Mouse (Mus musculus) small intestine, adult 2 months (tissue): ENCODE measurements around the gene Atxn7. TPM values are rescaled to one million over a fixed set of nuclear protein-coding genes. Genes with fewer than 3 reads are reported as not detected.

ENCODE experiments used
- H3K27ac ChIP-seq: fragments of 200-500 bp; 2 replicates; pipeline ENCODE4 v1.5.1; 2012; ENCODE audit warnings: low read depth, low read length, control low read depth, inconsistent platforms; ENCODE audit not compliant: insufficient read depth
- H3K27me3 ChIP-seq: fragments of 200-500 bp; 2 replicates; pipeline ENCODE4 v1.6.1; 2012; ENCODE audit warnings: mild to moderate bottlenecking, moderate library complexity, low read length, inconsistent platforms; ENCODE audit not compliant: control insufficient read depth, insufficient read depth
- H3K36me3 ChIP-seq: fragments of 200-500 bp; 2 replicates; pipeline ENCODE4 v1.6.1; 2012; ENCODE audit warnings: mild to moderate bottlenecking, low read length, control low read depth, inconsistent platforms; ENCODE audit not compliant: control insufficient read depth, insufficient read depth
- H3K4me1 ChIP-seq: fragments of 200-500 bp; 2 replicates; pipeline ENCODE4 v1.6.1; 2012; ENCODE audit warnings: low read length, inconsistent platforms, mixed read lengths; ENCODE audit not compliant: control insufficient read depth, insufficient read depth, insufficient read length
- H3K4me3 ChIP-seq: fragments of 200-500 bp; 2 replicates; pipeline ENCODE4 v1.5.1; 2012; ENCODE audit warnings: low read depth, mild to moderate bottlenecking, control low read depth, inconsistent platforms, low read length, moderate library complexity
- CTCF ChIP-seq: fragments of 200-500 bp; IDR thresholded peaks from 2 replicates; pipeline ENCODE4 v1.5.1; 2012; ENCODE audit warnings: low read depth, mild to moderate bottlenecking, control low read depth, inconsistent platforms, low read length, moderate library complexity, mixed read lengths; ENCODE audit not compliant: insufficient replicate concordance, insufficient read length; ENCODE audit errors: extremely low read depth
- POLR2A ChIP-seq: fragments of 200-500 bp; IDR thresholded peaks from 2 replicates; pipeline ENCODE4 v1.6.1; 2012; ENCODE audit warnings: low read depth, mild to moderate bottlenecking, control low read depth, inconsistent platforms, low read length, moderate library complexity
- WGBS: fragments of 180-500 bp; shearing (Covaris S2); methylation state at CpG from one replicate; pipeline ENCODE4 v1.1.7; 2018; 5-methylcytosine and 5-hydroxymethylcytosine counted together
- polyA plus RNA-seq: library from polyadenylated mRNA; depleted of rRNA; stranded (reverse); fragments of >200 nt; gene quantifications from 2 replicates; pipeline ENCODE4 v1.2.3, GENCODE M21; 2012

Gene Atxn7
- polyA plus RNA-seq, 1 experiment = 30.8 TPM

GRCm38 (mm10) chr14:14062531-14063245, 101.4 kb downstream of the Atxn7 start:
- TF ChIP-seq POLR2A = no peak
- 92% methylated on average over 11 of the region's 11 CpGs for WGBS
- Histone ChIP-seq H3K4me3 (no peak overlapping the region), H3K36me3 (peaks cover 7% of the 10 kb centered on the region), H3K27ac (no peak overlapping the region), H3K4me1 (peaks cover 14% of the 10 kb centered on the region; the same call in 1 of the 2 replicates), H3K27me3 (no peaks in the 10 kb centered on the region)

DNA sequence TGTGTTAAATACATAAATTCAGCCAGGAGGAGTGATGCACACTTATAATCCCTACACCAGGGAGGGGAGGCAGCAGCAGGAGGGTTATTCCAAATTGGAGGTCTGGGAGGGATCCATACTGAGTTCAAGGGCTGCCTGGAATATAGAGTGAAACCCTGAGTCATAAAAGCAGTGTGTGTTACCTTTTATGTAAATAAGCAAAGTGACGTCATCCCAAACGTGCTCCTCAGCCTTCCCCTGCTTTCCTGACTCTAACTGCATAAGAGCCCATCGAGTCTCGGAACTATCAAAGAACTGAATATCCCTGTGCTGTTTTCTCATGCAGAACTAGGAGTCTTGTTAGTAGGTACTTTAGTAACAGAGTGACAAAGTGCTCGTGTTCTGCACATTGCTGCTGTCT, 102.1 kb downstream of the Atxn7 start:
- H3K27ac ChIP-seq = no peak overlapping the region
- WGBS = 71% methylated on average over 5 of the region's 5 CpGs
- no peaks in the 10 kb centered on the region for H3K27me3 ChIP-seq
- H3K4me1 ChIP-seq = peaks cover 14% of the 10 kb centered on the region; the same call in 1 of the 2 replicates
- TF ChIP-seq POLR2A = no peak
- TF ChIP-seq CTCF = no peak
- no peak overlapping the region for H3K4me3 ChIP-seq
- peaks cover 6% of the 10 kb centered on the region for H3K36me3 ChIP-seq

DNA sequence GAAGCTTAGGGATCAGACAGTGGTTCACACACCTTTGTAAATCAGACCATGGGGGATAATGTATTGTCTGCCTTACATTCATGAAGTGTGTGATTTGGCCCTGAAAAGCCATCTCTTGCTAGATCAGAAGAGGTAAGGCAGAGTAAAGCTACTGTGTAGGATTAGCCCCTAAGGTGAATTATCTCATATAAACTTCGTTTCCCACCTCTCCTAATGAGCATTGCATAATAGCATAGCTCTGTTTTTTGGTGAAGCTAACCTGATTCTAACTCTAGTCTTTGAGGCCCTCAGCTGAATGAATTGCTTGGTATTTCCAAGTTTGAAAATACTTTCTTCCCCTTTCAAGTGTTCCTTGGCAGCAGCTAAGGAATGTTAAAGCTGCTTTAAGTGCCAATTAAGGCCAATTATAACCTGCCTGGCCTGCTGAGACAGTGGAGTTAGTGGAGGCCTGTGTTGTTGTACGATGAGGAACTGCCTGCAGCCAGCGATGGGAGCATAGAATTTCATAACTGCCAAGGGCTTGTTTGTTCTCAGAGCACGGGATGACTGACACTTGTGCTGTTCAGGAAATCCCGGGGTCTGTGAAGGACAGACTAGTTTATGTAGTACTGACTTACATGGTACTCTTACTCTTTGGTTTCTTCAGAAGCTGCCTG, 103.4 kb downstream of the Atxn7 start:
- Histone ChIP-seq H3K4me3 (no peak overlapping the region), H3K27me3 (no peaks in the 10 kb centered on the region), H3K36me3 (peaks cover 1% of the 10 kb centered on the region; the same call in 1 of the 2 replicates), H3K4me1 (peaks cover 17% of the 10 kb centered on the region; the same call in 1 of the 2 replicates), H3K27ac (peak overlapping the region; percentile 10; the same call in 1 of the 2 replicates)
- 25% methylated on average over 5 of the region's 5 CpGs for WGBS
- TF ChIP-seq POLR2A (no peak), CTCF (no peak)

- Histone ChIP-seq H3K4me3 (no peak overlapping the region), H3K36me3 (peaks cover 1% of the 10 kb centered on the region; the same call in 1 of the 2 replicates), H3K27ac (peak overlapping the region; percentile 10; the same call in 1 of the 2 replicates), H3K4me1 (peaks cover 17% of the 10 kb centered on the region; the same call in 1 of the 2 replicates), H3K27me3 (no peaks in the 10 kb centered on the region)
- WGBS = 55% methylated on average over 4 of the region's 4 CpGs
- no peak for TF ChIP-seq CTCF
- no peak for TF ChIP-seq POLR2A
Observed at GRCm38 (mm10) chr14:14065142-14065498, 103.9 kb downstream of the Atxn7 start.

- H3K4me3 ChIP-seq = no peak overlapping the region
- H3K27me3 ChIP-seq = no peaks in the 10 kb centered on the region
- peak overlapping the region; percentile 58 for H3K27ac ChIP-seq
- H3K36me3 ChIP-seq = 0 out of 2 replicates have a peak, but pooled peaks cover 2% of the 10 kb centered on the region
- TF ChIP-seq POLR2A = no peak
- TF ChIP-seq CTCF = no peak
- H3K4me1 ChIP-seq = peaks cover 17% of the 10 kb centered on the region; the same call in 1 of the 2 replicates
- 29% methylated on average over 6 of the region's 6 CpGs for WGBS
Observed at GRCm38 (mm10) chr14:14066241-14066640, 105.0 kb downstream of the Atxn7 start.

DNA sequence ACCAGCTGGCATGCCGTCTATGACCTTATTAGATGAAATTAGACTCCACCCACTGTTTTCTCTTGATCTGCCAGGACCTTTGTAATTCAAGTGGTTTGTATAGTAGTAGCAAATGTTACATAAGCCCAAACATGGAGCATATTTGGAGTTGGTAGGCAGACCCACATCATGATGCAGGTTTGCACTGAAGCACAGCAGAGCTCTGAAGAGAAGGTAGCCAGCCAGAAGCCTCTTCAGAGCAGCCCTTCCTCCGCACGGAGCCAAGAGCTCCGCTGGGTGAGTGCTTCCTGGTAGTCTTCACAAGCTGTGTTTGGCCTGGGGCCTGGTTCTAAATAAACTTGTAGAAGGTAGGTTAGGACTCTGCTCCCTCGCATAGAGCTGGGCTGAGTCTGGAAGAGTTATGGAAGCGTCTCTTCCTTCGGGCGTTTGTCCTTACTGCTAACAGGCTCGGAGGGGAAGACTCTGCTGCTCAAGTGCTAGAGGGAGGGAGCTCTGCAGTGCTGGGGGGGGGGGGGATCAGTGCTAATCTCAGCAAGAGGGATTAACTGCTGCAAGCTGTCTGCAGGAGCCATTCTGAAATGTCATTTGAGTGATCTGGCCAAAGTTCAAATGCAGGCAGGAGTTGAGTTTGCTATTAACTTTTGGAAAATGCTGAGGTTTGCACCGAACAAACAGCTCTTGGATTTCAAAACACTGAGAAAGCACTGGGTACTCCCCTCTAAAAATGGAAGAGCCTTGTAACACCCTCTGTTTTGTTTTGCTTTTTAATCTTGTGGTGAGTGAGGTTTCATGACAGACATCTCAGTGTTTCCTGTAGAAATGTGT, 106.6 kb downstream of the Atxn7 start:
- no peaks in the 10 kb centered on the region for H3K27me3 ChIP-seq
- H3K4me1 ChIP-seq = peaks cover 17% of the 10 kb centered on the region; the same call in 1 of the 2 replicates
- H3K4me3 ChIP-seq = peak overlapping the region; percentile 47
- H3K36me3 ChIP-seq = peaks cover 2% of the 10 kb centered on the region; the same call in 1 of the 2 replicates
- H3K27ac ChIP-seq = peak overlapping the region; percentile 97
- no peak for TF ChIP-seq CTCF
- peak; percentile 38; the same call in 1 of the 2 replicates for TF ChIP-seq POLR2A
- 2% methylated on average over 10 of the region's 10 CpGs for WGBS

- peak overlapping the region; percentile 97 for H3K27ac ChIP-seq
- no peak for TF ChIP-seq CTCF
- TF ChIP-seq POLR2A = no peak
- peaks cover 17% of the 10 kb centered on the region; the same call in 1 of the 2 replicates for H3K4me1 ChIP-seq
- 19% methylated on average over 3 of the region's 3 CpGs for WGBS
- no peaks in the 10 kb centered on the region for H3K27me3 ChIP-seq
- H3K36me3 ChIP-seq = peaks cover 2% of the 10 kb centered on the region; the same call in 1 of the 2 replicates
- H3K4me3 ChIP-seq = no peak overlapping the region
Observed at GRCm38 (mm10) chr14:14068553-14068952, 107.3 kb downstream of the Atxn7 start.
